Mouse (Mus musculus): Measurements from ENCODE around the gene Vmn1r135.
"Not testable (repeated sequence)": the region's sequence is repeated elsewhere in the genome, so short reads cannot be mapped to it uniquely, and the experiment has no call there.

The Vmn1r135 gene

DNA sequence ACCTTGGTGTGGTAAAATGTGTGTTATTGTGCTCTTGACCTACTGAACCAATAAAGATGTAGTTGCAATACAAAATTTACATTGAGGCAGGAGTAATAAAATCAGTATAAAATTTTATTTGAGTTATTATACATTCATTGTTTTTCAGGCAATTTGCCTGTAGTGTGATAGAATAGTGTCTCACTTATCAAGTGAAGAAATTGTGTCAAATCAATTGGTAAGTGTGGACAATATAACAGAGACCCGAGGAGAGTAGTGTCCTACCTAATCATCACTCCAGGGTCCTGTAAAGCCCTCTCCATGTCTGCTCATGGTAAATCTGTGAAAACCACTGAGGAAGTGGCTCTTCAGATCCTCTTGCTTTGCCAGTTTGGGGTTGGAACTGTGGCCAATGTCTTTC is at the start of gene Vmn1r135:
Gene Vmn1r135 (plus strand): TSS at position 301 of the 400 bp plus-strand sequence.
- DNase-seq (ENCODE audit: low read depth, low spot score) = not testable (repeated sequence)

DNA sequence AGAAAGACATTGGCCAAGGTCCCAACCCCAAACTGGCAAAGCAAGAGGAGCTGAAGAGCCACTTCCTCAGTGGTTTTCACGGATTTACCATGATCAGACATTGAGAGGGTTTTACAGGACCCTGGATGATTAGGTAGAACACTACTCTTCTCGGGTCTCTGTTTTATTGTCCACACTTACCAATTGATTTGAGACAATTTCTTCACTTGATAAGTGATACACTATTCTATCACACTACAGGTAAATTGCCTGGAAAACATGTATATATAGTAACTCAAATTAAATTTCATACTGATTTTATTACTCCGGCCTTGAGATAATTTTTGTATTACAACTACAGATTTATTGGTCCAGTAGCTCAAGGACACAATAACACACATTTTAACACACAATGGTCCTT is 35.5 kb upstream of the Vmn1r135 start, which contains the start of gene Gm4177:
Gene Gm4177 (minus strand): TSS at position 101 of the 400 bp plus-strand sequence.
- not testable (repeated sequence) for DNase-seq (ENCODE audit: low read depth, low spot score)

- DNase-seq (ENCODE audit: low read depth, low spot score) = not testable (repeated sequence)
Measured at GRCm38 (mm10) chr7:21844167-21844566, 12.0 kb downstream of the Vmn1r135 start, which contains the start of gene Gm5725. Gm5725 (minus strand) TSS chr7:21844267.

Measured in brain, adult 2 months (tissue).